Mouse (Mus musculus) bone marrow, adult 2 months (tissue): ENCODE results near the gene Prim2. TPM values are rescaled to one million over a fixed set of nuclear protein-coding genes. Genes with fewer than 3 reads are reported as not detected.

Source experiments
- H3K27ac ChIP-seq: fragments of 200-500 bp; 2 replicates; pipeline ENCODE4 v1.5.1; 2012; ENCODE audit warnings: low read depth, mild to moderate bottlenecking, control low read depth, inconsistent platforms, low read length; ENCODE audit not compliant: control insufficient read depth, poor library complexity, insufficient read depth
- H3K4me1 ChIP-seq: fragments of 200-500 bp; 2 replicates; pipeline ENCODE4 v1.6.1; 2011; ENCODE audit warnings: low read length; ENCODE audit not compliant: control insufficient read depth, insufficient read depth
- H3K4me3 ChIP-seq: fragments of 200-500 bp; replicated peaks from 2 replicates; pipeline ENCODE3; 2011; ENCODE audit warnings: mild to moderate bottlenecking, low read depth, low read length, control low read depth; ENCODE audit not compliant: control insufficient read depth
- CTCF ChIP-seq: fragments of 200-500 bp; IDR thresholded peaks from 2 replicates; pipeline ENCODE4 v1.5.1; 2011; ENCODE audit warnings: low read length, control low read depth; ENCODE audit not compliant: control insufficient read depth, insufficient read depth
- POLR2A ChIP-seq: fragments of 200-500 bp; IDR thresholded peaks from 2 replicates; pipeline ENCODE4 v1.6.1; 2011; ENCODE audit warnings: low read depth, mild to moderate bottlenecking, control low read depth, low read length, borderline replicate concordance; ENCODE audit not compliant: control insufficient read depth
- WGBS: fragments of 180-500 bp; shearing (Covaris S2); methylation state at CpG from one replicate; pipeline ENCODE4 v1.1.7; 2018; 5-methylcytosine and 5-hydroxymethylcytosine counted together
- polyA plus RNA-seq: library from polyadenylated mRNA; stranded (reverse); fragments of >200 nt; gene quantifications from 2 replicates; pipeline ENCODE4 v1.2.4, GENCODE M21; 2011; ENCODE audit warnings: low replicate concordance; ENCODE audit not compliant: missing spikeins, insufficient read depth, insufficient read length

Gene Prim2
- polyA plus RNA-seq, 1 experiment = 40.0 TPM

DNA sequence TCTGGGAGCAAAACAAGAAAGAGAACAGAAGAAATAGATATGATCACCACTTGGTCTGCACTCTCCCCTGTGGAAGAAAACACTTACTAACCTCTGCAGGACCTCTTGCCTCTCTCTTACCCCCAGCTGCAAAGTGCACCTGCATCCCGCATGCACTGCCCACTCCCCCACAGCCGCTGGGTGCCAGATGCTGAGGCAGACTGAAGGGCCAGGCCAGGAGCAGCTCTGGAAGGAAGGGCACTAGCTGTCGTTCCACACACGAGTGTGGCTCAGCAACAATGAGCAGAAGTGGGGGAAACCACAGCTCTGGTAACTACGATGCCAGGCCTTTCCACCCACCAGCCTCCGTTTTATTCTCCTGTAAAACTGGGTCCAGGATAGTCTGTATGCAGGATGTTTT lies 105.6 kb downstream of the Prim2 start:
- H3K4me3 ChIP-seq = no peak overlapping the region
- TF ChIP-seq CTCF = no peak
- TF ChIP-seq POLR2A = no peak
- WGBS = 38% methylated on average over 6 of the region's 6 CpGs

DNA sequence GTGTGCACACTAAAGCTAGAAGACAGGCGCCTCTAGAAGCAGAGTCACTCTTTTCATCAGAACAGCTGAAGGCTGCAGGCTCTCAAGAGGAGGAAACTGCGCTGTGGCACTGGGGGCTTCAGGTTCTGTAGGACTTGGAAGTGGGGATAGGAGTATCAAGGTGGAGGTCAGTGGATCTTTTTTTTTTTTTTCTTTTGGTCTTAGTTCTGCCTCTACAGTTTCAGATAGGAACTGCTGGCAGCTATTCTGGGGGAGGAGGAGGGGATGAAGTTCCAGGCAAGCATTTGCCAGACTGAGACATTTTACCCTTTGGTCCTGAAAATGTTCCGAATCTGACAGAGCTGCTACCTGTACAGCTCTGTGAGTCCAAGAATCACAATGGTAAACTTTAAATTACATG lies 106.0 kb downstream of the Prim2 start:
- peaks cover 2% of the 10 kb centered on the region; the same call in 1 of the 2 replicates for H3K4me1 ChIP-seq
- no peak for TF ChIP-seq POLR2A
- no peak for TF ChIP-seq CTCF
- WGBS = 84% methylated on average over 3 of the region's 3 CpGs
- H3K4me3 ChIP-seq = no peak overlapping the region
- H3K27ac ChIP-seq = peak overlapping the region; percentile 67

More for the DNA sequence above, 105.6 kb downstream of the Prim2 start:
- H3K27ac ChIP-seq = no peak overlapping the region
- H3K4me1 ChIP-seq = peaks cover 2% of the 10 kb centered on the region; the same call in 1 of the 2 replicates

DNA sequence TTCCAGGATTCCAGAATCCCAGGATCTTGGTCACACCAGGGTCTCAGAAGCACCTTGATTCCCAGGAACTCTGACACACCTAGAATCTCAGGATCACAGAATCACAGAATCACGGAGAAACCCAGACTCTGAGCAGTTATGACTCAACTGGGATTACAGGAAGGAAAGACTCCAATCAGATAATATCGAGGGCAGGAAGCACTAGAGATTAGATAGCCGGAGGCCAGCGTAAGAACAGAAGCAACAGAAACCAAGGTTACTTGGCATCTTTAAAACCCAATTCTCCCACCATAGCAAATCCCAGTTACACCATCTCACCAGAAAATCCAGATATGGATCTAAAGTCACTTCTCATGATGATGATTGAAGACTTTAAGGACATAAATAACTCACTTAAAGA lies 113.0 kb downstream of the Prim2 start:
- H3K27ac ChIP-seq = no peak overlapping the region
- 29% methylated on average over 4 of the region's 4 CpGs for WGBS
- H3K4me3 ChIP-seq = no peak overlapping the region
- H3K4me1 ChIP-seq = no peaks in the 10 kb centered on the region; the same call in 1 of the 2 replicates
- TF ChIP-seq CTCF (no peak), POLR2A (no peak)

DNA sequence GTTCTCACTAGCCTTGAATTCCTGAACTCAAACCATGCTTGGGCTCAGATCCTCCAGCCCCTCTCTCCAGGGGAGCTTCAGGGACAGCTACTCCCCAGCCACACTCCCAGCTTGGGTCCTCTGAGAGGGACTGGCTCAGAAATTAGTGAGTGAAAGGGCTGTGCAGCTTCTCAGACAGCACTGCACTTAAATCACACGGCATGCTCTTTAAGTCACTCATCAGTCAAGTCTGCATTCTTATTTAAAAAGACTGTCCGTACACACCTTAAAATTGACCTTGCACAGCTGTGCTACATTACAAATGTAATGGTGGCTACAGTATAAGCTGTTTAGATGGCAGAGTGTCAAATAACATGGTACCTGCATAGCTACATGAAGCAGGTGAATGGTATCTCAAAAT lies 114.0 kb downstream of the Prim2 start:
- WGBS = 93% methylated on average over 2 of the region's 2 CpGs
- no peaks in the 10 kb centered on the region; the same call in 1 of the 2 replicates for H3K4me1 ChIP-seq
- H3K27ac ChIP-seq = no peak overlapping the region
- H3K4me3 ChIP-seq = no peak overlapping the region
- TF ChIP-seq POLR2A (no peak), CTCF (no peak)

DNA sequence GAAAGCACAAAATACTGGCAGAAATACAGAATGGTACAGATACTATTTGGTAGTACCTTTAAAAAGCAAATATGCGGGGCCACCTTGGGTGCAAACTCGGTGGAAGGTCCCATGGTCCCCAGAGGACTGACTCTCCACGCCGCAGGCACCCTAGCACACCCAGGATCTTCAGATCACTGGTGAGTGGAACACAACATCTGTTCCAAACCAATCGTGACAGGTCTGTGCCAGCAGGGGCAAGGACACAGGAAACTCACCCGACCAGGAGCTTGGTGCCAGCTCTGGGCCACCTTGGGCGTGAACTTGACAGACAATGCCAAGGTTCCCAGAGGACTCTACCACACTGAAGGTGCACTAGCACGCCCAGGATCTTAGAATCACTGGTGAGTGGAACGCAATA lies 118.2 kb downstream of the Prim2 start:
- WGBS = 80% methylated on average over 9 of the region's 9 CpGs
- TF ChIP-seq POLR2A (no peak), CTCF (no peak)
- H3K4me1 ChIP-seq = peaks cover 2% of the 10 kb centered on the region; the same call in 1 of the 2 replicates
- no peak overlapping the region; the same call in 1 of the 2 replicates for H3K27ac ChIP-seq
- H3K4me3 ChIP-seq = no peak overlapping the region

DNA sequence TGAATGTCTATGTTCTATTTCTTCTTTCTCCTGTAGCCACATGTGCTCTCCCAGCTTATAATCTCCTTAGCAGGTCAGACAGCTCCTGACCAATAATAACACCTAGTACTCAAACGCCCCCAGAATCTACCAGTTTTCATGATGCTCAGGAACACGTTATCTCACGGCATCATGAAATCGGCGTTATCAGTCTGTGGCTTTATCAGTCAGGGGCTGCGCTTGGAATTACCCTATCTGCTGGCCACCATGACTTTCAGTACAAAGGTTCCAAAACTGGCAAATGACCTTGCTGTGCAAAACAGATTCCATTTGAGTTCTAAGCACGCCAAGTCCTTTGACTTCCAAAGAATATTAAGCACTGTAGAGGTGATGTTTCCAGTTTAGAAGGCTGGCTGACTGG lies 127.9 kb downstream of the Prim2 start:
- Histone ChIP-seq H3K4me3 (no peak overlapping the region), H3K4me1 (no peaks in the 10 kb centered on the region), H3K27ac (no peak overlapping the region)
- TF ChIP-seq POLR2A (no peak), CTCF (no peak)
- 80% methylated on average over 7 of the region's 7 CpGs for WGBS

DNA sequence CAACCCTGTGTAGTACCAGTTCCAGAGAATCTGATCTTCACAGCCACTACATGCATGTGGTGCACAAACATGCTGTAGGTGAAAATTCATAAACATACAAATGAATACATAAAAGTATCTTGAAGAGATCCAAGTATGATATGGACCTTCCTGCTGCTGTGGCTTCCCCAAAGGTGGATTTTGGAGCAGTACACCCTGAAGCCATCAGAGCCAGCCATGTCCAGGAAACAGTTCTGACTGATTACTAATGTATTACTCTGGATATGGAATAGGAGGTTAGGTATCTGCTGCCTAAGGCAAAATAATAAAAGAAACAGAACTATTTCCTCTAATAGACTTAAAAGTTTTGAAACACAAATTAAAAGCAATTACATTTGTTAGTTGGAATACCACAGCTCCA lies 131.6 kb downstream of the Prim2 start:
- no peak overlapping the region for H3K4me3 ChIP-seq
- TF ChIP-seq CTCF (no peak), POLR2A (no peak)
- no peaks in the 10 kb centered on the region; the same call in 1 of the 2 replicates for H3K4me1 ChIP-seq

DNA sequence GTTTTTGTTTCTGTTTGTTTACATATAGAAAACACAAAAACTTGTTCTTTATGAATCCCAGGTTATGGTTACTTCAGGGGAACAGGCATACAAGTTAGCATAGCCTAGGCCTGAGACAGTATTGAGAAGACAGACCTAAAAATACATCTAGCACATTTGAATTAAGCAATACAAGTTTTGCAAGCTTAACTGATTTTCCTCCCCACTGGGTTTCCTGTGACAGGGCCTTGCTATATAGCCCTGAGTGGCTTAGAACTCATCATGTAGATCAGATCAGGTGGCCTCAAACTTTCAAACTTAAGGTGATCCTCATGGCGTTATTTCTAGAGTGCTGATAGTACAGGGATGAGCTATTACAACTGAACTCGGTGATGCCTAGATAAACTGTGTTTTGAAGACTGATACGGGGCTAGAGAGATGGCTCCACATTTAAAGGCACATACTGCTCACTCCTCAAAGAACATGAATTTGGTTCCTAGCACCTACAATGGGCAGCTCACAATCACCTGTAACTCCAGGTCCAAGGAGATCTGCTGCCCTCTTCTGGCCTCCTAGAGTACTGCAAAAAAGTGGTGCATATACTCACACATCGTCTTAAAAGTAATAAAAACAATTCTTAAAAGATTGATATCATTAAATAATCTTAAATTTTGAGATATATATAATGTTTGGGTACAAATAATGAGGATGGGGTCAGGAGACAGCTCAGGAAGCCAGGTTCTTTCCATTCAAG lies 133.2 kb downstream of the Prim2 start:
- H3K4me1 ChIP-seq = no peaks in the 10 kb centered on the region; the same call in none of the 2 replicates
- TF ChIP-seq CTCF (peak; percentile 44; the same call in 1 of the 2 replicates), POLR2A (no peak)
- H3K27ac ChIP-seq = no peak overlapping the region
- 74% methylated on average over 4 of the region's 4 CpGs for WGBS
- H3K4me3 ChIP-seq = no peak overlapping the region

More for the DNA sequence above, 131.6 kb downstream of the Prim2 start:
- H3K27ac ChIP-seq = no peak overlapping the region
